Mouse (Mus musculus): ENCODE data around the gene Serpinf2.

The Serpinf2 gene

DNA sequence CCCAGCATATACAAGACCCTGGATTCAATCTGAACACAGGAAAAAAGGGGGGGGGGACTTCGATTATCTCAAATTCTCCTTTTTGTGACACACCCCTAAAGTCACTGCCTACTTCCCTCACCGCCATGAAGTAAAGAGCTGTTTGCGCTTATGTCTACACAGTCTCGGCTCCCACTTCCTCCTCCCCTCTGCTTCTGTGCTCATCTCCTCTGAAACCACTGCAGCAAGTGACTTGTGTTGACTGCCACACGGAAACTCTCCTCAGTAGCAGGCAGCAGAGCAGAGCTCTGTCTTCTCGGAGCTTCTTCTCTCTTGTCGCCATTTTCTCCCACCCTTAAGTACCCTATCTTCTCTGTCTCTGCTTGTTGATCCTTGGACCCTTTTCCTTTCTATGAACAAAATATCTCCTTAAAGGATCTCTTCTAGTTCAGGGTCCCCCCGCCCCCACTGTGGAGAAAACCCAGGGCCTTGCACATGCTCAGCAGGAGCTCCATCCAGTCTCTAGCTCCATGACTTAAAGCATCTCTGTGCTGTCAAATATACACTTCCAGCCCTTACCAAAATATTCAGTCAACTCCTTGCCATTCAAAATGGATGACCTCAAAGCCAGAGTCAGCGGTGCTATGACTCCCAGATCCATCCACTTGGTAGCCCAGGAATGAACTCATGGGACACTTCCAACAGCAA lies 10.2 kb downstream of the Serpinf2 start:
- DNase-seq (ENCODE audit: low spot score in 2 of 2) = peak; percentile 82

DNA sequence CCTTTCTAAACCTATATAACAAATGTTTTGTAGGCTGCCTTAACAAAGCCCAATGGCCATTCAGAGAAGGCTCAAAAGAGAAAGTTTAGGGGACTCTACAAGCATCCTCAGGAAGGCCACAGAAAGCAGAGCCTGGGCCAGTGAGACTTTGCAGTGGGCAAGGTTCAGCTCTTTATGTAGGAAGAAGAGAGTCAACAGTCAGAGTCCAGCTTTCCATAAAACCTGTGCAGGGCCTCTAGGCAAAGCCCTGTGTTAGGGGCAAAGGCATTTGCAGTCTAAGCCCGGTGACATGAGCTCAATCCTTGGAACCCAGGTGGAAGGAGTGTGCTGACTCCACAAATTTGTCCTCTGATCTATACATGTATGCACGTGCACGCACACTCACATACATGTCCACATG lies 14.9 kb downstream of the Serpinf2 start:
- no peak for DNase-seq (ENCODE audit: low spot score in 2 of 2)

DNA sequence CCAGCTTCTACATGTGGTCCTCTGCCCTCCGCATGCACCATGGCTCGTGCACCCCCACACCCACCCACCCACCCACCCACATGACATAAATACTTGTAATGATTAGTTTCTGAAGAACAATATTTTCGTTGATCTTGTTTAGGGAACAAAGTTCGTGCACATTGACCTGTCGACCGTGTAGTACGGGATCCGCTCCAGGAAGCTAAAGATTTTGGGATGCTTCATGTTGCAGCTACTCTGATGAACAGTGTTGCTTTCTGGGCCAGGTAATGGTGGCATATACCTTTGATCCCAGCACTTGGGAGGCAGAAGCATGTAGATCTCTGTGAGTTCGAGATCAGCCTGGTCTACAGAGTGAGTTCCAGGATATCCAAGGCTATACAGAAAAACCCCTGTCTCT lies 15.4 kb downstream of the Serpinf2 start:
- no peak for DNase-seq (ENCODE audit: low spot score in 2 of 2)

DNA sequence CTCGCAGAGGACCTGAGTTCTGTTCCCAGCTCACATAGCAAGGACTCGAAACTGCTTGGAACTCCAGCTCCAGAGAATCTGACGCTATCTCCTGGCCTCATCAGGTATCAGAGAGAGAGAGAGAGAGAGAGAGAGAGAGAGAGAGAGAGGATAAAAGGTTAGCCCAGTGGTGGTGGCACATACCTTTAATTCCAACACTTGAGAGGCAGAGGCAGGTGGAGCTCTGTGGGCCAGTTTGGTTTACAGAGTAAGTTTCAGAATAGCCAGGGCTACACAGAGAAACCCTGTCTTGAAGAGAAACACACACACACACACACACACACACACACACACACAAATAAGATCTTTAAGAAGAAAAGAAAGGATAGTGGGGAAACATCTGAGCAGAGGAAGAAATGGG lies 16.3 kb downstream of the Serpinf2 start:
- DNase-seq (ENCODE audit: low spot score in 2 of 2) = no peak

DNA sequence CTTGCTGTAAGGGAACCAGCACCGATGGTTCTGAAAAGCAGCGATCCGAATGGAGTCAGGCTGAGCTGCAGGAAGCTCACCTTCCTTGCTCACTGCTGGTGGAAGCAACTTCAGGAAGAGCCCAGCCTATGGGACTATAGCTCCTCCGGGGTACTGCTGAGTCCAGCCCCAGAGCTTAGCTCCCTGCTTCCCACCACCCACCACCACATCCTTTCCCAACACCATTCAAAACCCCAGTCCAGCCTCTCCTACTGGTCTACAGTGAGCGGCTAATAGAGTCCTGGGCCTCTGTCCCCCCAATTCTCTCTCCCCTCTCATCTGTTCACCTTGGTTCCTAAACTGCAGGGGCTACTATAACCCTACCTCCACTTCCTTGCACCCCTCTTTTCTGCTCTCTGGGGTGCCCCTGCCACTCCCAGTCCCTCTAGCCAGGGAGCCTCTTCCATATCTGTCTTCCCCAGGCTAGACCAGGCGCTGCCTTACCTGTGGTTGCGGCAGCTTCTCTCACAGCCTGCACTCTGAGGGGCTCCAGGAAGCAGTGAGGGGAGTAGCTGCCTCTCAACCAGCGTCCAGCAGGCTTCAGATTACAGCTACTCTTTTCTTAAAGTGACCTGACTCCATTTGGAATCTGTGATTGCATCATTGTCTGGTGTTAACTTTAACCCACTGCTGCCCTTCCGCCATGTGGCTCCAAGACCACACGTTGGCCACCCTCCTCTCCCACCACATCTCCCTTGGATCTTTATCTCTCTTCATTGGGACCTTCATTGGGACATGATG lies 17.2 kb downstream of the Serpinf2 start, which contains the start of gene Serpinf1:
TSS of gene Serpinf1 (minus strand) at position 689 of the 780 bp plus-strand sequence.
- DNase-seq (ENCODE audit: low spot score in 2 of 2) = no peak

DNA sequence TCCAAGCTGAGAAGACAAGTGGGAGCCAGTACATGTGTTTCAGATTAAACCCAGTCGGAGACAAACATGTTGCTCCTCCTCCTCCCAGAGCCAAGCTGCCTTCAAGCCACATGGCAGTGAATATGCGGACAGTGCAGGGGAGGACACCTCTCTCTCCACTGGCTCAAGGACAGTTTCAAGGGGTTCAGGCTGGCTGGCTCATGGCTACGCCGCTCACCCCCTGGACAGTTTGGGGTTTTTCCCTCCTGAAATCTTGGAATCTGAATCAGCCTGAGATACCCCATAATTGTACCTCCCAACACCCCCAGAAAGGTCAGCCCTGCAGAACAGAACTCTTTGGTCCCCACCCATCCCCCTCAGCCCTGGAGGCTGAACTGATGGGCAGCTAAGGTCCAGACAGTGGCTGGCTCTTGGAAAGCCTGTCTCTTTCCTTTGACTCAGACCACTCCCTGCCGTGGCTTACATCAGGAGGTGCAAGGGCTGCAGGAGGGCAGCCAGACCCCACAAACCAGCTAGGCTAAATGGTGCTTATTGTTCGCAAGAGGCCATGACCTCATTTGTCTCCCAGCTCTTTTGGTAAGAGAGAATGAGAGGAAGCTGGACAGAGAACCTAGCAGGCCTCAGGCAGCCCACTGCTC lies 17.9 kb downstream of the Serpinf2 start:
- no peak for DNase-seq (ENCODE audit: low spot score in 2 of 2)

DNA sequence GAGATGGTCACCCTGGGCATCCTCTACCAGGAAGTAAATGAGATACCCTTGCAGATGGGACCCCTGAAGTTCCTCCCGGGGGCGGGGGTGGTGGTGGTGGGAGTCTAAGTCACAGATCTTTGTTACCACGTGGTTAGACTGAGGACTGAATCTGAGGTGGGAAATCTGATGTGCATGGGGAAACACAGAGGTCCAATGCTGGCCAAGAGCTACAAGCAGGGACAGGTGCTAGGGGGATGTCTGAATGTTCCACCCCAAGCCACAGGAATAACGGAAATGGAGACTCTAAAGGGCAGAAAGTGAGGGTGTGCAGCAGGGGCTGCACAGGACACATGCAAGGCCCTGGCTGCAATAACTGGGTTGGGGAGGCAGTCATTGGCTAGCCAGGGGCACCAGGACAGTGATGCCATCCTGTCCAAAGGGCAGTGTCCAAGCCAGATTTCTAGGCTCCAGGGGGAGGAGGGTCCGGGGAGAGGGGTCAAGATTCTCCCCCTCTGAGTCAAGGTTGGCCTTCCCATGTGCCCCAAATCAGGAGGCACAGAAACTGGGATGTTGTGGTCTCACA lies 18.5 kb downstream of the Serpinf2 start:
- no peak for DNase-seq (ENCODE audit: low spot score in 2 of 2)

DNA sequence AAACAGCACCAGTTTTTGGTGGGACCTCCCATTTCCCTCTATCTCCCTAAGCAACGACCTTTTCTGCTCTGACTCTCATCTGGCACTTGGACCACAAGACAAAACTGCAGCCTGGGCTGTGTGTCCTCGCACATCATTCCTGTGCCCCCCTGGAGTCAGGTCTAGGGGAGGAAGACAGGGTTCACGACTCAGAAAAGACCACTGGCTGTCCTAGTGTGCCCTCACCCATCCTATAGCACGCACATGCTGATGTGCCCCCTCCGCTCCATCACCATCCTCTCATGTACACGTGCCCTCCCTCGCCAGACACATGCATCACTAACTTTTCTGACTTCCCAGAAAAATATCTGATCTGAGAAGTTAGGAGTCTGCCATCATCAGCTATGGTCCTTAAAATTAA lies 19.4 kb downstream of the Serpinf2 start:
- DNase-seq (ENCODE audit: low spot score in 2 of 2) = no peak

DNA sequence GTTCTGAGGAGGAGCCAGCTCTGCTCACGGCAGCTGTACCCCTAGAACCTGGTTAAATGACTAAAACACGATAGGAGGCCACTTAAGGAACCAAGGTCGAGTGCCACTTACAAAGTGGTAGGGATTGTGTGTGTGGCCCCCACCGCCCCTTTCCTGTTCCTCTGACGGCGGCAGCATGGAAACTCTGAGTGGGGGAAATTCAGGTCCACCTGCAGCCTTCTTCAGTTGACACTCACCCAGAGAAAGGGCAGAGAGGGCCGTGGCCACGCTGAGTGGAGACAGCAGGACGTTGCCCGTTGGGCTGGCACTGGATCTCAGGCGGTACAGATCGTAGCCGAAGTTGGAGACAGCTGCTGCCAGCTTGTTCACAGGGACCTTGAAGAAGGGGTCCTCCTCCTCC lies 23.4 kb downstream of the Serpinf2 start:
- DNase-seq (ENCODE audit: low spot score in 2 of 2) = peak; percentile 39

DNA sequence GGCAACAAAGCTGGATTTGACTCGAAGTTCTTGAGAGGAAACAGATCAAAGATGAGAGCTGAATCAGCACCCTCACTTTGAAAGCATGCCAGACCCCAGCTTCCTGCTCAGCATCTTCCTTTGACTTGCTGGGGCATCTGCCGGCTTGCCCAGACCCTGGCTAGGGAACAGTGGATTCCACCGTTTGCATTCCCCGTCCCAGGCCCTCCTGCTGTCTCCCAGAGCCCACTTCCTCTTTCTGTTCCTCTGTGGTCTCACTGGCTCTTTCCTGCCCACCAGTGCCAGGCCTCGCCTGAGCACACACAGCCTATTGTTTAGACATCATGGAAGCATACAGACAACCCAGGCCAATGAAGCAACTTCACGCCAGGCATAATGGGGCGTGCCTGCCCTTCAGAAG lies 24.3 kb downstream of the Serpinf2 start:
- DNase-seq (ENCODE audit: low spot score in 2 of 2) = peak; percentile 18 to 46

DNA sequence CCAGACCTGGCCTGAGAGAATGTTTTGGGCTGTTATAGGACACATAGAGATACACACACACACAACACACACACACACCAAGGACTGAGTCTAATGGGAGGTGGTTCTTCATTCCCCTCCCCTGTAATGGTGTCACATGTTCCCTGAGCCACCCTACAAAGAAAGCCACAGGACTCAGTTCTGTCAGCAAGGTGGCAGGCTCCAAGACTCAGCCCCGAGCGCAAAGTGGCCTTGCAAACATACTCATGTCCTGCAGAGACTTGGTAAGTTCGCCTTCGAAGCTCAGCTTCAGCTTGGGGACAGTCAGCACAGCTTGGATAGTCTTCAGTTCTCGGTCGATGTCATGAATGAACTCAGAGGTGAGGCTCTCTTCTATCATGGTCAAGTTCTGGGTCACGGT lies 28.8 kb downstream of the Serpinf2 start:
- DNase-seq (ENCODE audit: low spot score in 2 of 2) = no peak

DNA sequence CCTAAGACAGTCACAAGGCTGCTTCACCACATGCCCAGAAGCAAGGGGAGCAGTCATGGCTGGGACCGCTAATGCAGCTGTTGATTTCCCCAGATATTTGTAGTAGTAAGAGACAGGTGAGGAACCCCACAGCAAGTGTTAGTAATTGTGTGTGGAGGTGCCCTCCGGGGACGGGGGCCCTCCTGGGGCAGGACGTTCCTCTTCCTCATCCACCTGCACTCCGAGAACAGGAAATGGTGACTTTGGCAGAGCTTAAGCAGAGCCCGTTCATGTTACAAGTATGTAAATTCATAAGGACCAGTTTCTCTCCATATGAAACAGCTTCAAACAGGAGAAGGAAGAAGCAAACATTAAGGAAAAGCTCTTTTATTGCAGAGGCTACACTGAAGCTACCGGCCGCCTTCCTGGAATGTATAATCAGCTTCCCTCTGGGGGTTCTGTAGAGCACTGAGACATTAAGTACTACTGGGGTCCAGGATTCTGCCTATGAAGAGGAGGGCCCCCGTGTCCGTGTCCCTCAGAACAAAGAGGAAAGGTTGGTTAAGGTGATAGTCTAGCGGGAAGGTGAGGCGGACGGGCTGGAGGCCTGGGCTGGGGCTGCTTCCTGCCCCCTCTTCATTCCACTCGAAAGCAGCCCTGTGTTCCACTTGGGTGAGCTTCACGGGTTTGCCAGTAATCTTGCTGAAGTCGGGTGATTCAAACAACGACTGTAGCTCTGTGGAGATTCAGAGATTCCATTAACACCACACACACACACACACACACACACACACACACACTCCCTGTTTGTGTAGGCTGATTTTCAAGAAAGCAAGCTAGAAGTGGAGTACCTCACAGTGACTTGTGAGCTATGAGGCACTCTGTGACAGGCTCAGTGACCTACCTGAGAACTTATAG lies 29.5 kb downstream of the Serpinf2 start:
- peak; percentile 58 to 64 for DNase-seq (ENCODE audit: low spot score in 2 of 2)

DNA sequence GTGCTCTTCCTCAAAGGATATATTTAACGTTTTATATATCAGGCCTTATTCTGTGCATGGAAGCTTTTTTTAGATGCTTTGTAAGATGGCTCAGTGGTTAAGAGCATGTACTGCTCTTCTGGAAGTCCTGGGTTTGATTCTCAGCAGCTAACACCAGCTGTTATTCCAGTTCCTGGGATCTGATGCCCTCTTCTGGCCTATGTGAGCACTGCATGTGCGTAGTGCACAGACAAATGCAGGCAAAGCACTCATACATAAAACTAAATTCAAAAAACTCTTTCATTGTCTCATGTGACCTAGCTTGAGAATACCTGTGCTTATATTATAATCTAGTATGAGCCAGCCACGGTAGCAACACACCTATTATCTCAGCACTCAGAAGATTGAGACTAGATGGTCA lies 32.5 kb downstream of the Serpinf2 start:
- peak; percentile 51 to 60 for DNase-seq (ENCODE audit: low spot score in 2 of 2)

DNA sequence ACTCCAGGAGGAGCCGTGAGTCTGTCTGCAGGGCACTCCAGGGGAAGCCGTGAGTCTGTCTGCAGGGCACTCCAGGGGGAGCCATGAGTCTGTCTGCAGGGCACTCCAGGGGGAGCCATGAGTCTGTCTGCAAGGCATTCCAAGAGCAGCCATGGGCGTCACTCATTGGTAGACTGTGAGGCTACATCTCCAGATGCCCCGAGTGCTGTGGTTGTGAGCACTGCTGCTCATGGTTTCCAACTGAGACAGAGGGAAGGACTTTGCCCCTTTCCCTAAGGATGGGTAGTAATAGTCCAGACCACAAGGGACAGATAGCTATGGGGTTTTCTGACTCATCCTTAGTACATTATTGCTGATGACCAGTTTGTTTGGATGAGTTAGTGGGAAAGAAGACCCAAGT lies 33.3 kb downstream of the Serpinf2 start:
- no peak for DNase-seq (ENCODE audit: low spot score in 2 of 2)

DNA sequence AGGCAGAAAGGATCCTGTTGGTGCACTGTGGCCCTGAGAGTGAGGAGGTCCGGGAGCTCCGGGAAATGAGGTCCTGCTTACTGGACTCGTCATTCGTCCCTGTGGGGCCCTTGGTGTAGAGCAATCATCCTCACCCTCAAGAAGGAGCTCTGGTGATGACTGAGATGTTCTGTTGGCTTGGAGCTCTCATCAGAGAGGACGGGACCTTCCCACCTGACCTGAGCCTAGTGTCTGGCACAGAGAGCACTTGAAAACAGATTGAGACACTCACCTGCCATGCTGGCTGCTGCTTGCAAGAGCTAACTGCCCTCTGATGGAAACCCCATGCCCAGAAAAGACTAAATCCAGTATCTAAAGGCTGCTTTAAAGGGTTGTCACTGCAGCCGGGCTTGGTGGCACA lies 34.6 kb downstream of the Serpinf2 start:
- no peak for DNase-seq (ENCODE audit: low spot score in 2 of 2)

DNA sequence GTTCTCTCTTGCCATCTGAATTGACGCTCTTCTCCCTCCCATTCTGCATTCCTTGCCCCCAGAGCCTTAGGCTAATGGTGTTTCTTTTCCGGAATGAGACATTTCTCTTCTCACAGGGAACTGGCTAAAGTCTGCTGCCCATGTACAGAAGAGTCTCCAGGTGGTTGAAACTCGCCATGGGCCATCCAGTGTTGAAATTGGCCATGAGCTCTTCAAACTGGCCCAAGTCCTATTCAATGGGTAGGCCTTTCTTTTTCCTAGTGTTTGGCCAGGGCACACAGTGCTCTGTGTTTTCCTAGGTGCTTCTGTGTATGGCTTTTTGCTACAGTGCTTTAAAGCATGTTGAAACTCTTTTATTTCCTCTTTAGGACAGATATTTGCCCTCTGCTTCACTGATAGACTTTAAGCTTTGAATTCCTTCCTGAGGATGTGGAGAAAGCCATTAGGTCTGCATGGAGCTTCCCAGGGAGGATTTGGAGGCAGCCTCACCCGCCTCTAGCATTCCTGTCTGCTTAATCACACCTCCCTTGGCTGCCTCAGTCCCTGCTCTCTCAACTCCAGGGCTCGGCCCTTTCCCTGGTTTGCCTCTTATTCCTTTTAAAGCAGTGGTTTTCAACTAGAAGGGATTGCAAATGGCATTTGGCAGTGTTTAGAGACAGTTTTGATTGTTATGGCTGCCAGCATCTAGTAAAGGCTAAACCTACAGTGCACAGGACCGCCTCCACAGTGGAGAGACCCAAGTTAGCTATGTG lies 35.9 kb downstream of the Serpinf2 start:
- DNase-seq (ENCODE audit: low spot score in 2 of 2) = no peak

DNA sequence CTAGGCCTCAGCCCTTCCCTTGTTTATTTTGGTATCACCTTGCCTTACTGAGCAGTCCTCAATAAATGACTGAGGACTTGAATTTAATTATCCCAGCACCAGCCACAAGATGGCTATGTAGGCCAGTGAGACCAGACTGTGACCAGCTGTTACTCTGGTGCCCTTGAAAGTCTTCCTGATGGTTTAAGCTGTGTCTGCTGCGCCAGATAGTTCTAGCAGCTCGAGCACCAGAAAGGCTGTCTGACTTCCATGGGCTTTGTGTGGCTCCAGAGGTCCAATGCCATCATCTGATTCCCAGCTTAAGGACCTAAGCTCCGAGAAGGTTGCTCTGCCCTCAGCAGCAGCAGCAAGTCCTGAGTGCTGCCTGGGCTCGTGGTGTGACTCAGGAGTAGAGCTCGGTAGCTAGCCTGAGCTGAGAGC lies 37.1 kb downstream of the Serpinf2 start:
- DNase-seq (ENCODE audit: low spot score in 2 of 2) = peak; percentile 41 to 58

DNA sequence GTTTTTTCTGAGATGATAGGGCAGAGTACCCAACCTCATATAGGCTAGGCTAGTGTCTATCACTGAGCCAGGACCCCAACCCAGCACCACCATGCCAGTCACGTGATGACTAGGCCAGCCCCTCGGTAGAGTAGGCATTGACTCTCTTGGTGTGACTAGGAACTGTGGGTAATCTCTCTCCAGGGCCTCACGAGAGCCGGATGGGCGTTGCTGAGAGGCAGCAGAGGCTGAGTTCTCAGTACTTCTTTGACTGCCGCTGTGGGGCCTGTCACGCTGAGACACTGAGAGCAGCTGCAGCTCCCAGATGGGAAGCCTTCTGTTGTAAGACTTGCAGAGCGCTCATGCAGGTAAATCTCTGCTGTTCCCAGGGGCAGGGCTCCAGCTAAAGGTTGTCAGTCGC lies 39.3 kb downstream of the Serpinf2 start:
- DNase-seq (ENCODE audit: low spot score in 2 of 2) = no peak

DNA sequence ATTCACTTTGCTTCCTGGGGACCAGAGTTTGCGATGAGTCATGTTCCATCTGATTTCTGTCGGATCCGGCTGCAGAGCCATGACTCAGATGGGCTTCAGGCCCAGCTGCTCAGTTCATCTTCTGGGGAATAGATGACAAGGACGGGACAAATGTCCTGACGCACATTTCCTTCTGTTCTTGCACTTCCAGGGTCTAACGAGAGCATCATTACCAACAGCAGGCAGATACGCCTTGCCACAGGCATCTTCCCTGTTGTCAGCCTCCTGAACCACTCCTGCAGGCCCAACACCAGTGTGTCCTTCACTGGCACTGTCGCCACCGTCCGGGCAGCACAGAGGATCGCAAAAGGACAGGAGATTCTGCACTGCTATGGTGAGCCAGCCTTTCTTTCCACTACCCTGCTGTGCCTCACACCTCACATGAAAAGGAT lies 40.0 kb downstream of the Serpinf2 start:
- no peak for DNase-seq (ENCODE audit: low spot score in 2 of 2)

DNA sequence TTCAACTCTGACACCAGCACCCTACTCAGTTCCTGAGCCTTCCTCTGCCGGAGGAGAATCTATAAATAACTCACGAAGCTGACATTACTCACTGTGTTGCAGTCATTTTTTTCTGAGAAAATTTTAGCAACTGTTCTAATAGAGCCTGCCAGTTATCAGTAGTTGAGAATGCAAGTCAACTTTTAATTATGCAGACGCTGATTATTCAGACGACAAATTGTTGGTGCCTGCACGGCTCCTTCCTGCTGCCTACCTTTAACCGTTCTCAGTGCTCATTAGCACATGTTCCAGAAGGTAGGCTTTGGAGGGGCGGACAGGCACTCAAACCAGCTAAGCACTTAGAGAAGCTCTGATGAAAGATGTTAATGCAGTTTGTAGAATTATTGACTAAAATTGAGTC lies 41.9 kb downstream of the Serpinf2 start:
- no peak for DNase-seq (ENCODE audit: low spot score in 2 of 2)

DNA sequence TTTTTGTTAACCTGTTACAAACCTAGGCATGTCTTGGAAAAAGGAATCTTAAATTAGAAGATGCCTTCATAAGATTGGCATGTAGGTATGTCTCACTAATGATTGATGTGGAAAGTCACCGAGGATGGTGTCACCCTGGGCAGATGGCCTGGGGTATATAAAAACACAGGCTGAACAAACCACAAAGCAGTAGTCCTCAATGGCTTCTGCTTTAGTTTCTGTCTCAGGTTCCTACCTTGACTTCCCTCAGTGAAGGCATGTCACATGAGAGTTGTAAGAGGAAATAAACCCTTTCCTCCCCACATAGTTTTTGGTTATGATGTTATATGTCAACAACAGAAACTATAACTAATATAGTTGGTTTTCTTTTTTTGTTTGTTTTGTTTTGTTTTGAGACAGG lies 43.8 kb downstream of the Serpinf2 start:
- peak in 1 of 2 experiments; percentile 18 for DNase-seq (ENCODE audit: low spot score in 2 of 2)

Data from spleen, postnatal 36 days (tissue).